Mouse (Mus musculus) forebrain, embryonic 14.5 days (tissue): Measurements from ENCODE around the gene Shisal2b. TPM values are rescaled to one million over a fixed set of nuclear protein-coding genes. Genes with fewer than 3 reads are reported as not detected.
"Not testable (repeated sequence)": the region's sequence is repeated elsewhere in the genome, so short reads cannot be mapped to it uniquely, and the experiment has no call there.

Experiments
- ATAC-seq: fragments of 200-750 bp; cut with Nextera tagmentation; 2 replicates; pipeline ENCODE4 v1.8.0; 2017; ENCODE audit warnings: mild to moderate bottlenecking, moderate library complexity
- DNase-seq: peaks from one replicate; pipeline ENCODE4 v3.0.0-alpha.2; 2015; ENCODE audit warnings: low spot score
- H3K27ac ChIP-seq: fragments of 300-500 bp; sonication (generic); 2 replicates; pipeline ENCODE4 v1.5.1; 2014; ENCODE audit warnings: low read depth, mild to moderate bottlenecking, control low read depth, low read length, moderate library complexity
- H3K27me3 ChIP-seq: fragments of 300-500 bp; sonication (generic); replicated peaks from 2 replicates; pipeline ENCODE4 v1.6.1; 2014; ENCODE audit warnings: low read length, control low read depth, mixed read lengths; ENCODE audit not compliant: control insufficient read depth, insufficient read depth
- H3K36me3 ChIP-seq: fragments of 300-500 bp; sonication (generic); 2 replicates; pipeline ENCODE4 v1.6.1; 2014; ENCODE audit warnings: low read length, control low read depth; ENCODE audit not compliant: control insufficient read depth, insufficient read depth
- H3K4me1 ChIP-seq: fragments of 300-500 bp; sonication (generic); 2 replicates; pipeline ENCODE4 v1.6.1; 2014; ENCODE audit warnings: antibody characterized with exemption, low read length, control low read depth; ENCODE audit not compliant: control insufficient read depth, insufficient read depth
- H3K4me2 ChIP-seq: fragments of 300-500 bp; sonication (generic); 2 replicates; pipeline ENCODE4 v1.6.1; 2014; ENCODE audit warnings: mild to moderate bottlenecking, control low read depth, low read length
- H3K4me3 ChIP-seq: fragments of 300-500 bp; sonication (generic); 2 replicates; pipeline ENCODE4 v1.5.1; 2014; ENCODE audit warnings: low read depth, low read length, control low read depth
- H3K9ac ChIP-seq: fragments of 300-500 bp; sonication (generic); 2 replicates; pipeline ENCODE4 v1.6.1; 2014; ENCODE audit warnings: mild to moderate bottlenecking, low read length, control low read depth, moderate library complexity
- H3K9me3 ChIP-seq: fragments of 300-500 bp; sonication (generic); replicated peaks from 2 replicates; pipeline ENCODE4 v1.6.1; 2016; ENCODE audit warnings: low read length, control low read depth, mixed read lengths; ENCODE audit not compliant: control insufficient read depth
- WGBS: fragments of 180-500 bp; shearing (Covaris S2); extraction: QIAGEN DNeasy Blood & Tissue Kit; methylation state at CpG from one replicate; pipeline ENCODE4 v1.1.7; 2014; 5-methylcytosine and 5-hydroxymethylcytosine counted together
- polyA plus RNA-seq: library from polyadenylated mRNA; unstranded; fragments of >200 nt; fragmentation: Nextera tagmentation; extraction: Ambion mirVana; gene quantifications from 2 replicates; pipeline ENCODE4 v1.2.1, GENCODE M21; 2014

Shisal2b gene
- polyA plus RNA-seq = 0.52 and 0.62 TPM in 2 replicates

- Histone ChIP-seq H3K9ac (peak within 1 kb of the TSS; percentile 69), H3K27me3 (no peaks in the 10 kb centered on the region), H3K4me1 (no peaks in the 10 kb centered on the region), H3K4me2 (peak within 1 kb of the TSS; percentile 94), H3K27ac (no peak within 1 kb of the TSS), H3K9me3 (no peaks in the 10 kb centered on the region), H3K36me3 (no peaks in the 10 kb centered on the region), H3K4me3 (peak within 1 kb of the TSS; percentile 44)
- peak; percentile 71 for DNase-seq
- ATAC-seq = peak; percentile 91
- WGBS = 4% methylated on average over 31 of the region's 38 CpGs
Observed at GRCm38 (mm10) chr13:104863127-104863979, at the start of gene Shisal2b. Gene Shisal2b (minus strand): TSS chr13:104863893.

GRCm38 (mm10) chr13:104911626-104912025 lies 47.9 kb upstream of the Shisal2b start:
- not testable (repeated sequence) for H3K9me3 ChIP-seq, H3K27ac ChIP-seq, ATAC-seq, H3K4me3 ChIP-seq, DNase-seq, H3K4me2 ChIP-seq, H3K27me3 ChIP-seq, H3K4me1 ChIP-seq, H3K9ac ChIP-seq, H3K36me3 ChIP-seq
- 29% methylated on average over 5 of the region's 5 CpGs for WGBS

GRCm38 (mm10) chr13:104911006-104911405 lies 47.3 kb upstream of the Shisal2b start:
- ATAC-seq, H3K4me1 ChIP-seq: not testable (repeated sequence)
- WGBS = 96% methylated on average over 1 of the region's 1 CpGs

GRCm38 (mm10) chr13:104908691-104909090 lies 45.0 kb upstream of the Shisal2b start:
- no peaks in the 10 kb centered on the region for H3K36me3 ChIP-seq
- H3K4me2 ChIP-seq = no peak overlapping the region
- H3K9me3 ChIP-seq = no peaks in the 10 kb centered on the region
- H3K27me3 ChIP-seq = no peaks in the 10 kb centered on the region
- 26% methylated on average over 7 of the region's 7 CpGs for WGBS
- no peaks in the 10 kb centered on the region for H3K4me1 ChIP-seq
- H3K27ac ChIP-seq = no peak overlapping the region
- DNase-seq = no peak
- no peak for ATAC-seq
- H3K4me3 ChIP-seq = no peak overlapping the region
- no peak overlapping the region for H3K9ac ChIP-seq

More at GRCm38 (mm10) chr13:104911006-104911405, 47.3 kb upstream of the Shisal2b start:
- not testable (repeated sequence) for H3K27ac ChIP-seq, DNase-seq, H3K36me3 ChIP-seq, H3K4me3 ChIP-seq, H3K4me2 ChIP-seq, H3K9ac ChIP-seq, H3K9me3 ChIP-seq, H3K27me3 ChIP-seq

DNA sequence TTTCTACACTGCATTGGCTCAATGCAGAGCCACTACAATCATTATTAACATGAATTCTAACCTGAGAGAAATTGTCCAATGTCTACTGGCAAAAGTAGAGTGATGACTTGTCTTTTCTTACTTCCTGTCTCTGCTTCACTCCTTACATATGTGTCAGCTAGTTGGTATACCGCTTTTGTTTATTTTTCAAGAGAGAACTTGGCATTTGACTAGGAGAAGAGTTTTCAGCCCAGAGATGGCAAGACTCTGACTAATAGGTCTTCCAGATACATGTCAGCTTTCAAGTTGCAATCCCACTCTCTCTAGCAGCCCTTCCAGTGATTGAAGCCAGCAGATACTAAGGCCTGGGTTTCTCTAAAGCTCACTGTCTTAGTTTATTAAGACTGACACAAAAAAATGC lies 31.1 kb upstream of the Shisal2b start:
- WGBS = 100% methylated on average over 1 of the region's 1 CpGs
- Histone ChIP-seq H3K27me3 (no peaks in the 10 kb centered on the region), H3K9ac (no peak overlapping the region), H3K9me3 (no peaks in the 10 kb centered on the region), H3K27ac (no peak overlapping the region), H3K36me3 (no peaks in the 10 kb centered on the region), H3K4me1 (no peaks in the 10 kb centered on the region), H3K4me2 (no peak overlapping the region), H3K4me3 (no peak overlapping the region)
- DNase-seq = no peak
- no peak for ATAC-seq

DNA sequence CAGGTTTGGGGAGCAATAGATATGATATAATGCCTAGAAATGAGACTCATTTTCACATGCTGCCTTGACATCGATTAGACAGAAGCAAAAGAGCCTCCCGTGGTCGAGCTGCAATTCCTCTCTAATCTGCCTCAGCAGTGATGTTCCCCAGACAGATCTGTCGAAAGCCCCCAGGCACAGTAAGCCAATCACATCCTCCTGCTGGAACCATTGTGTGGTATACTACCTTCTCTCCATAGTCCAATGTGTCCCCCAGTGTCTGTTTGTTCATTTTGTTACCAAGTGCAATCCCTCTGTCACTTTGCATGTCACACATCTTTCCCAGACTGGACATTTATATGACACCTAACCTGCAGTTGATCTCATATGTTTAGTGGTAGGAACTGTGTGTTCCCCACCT lies 28.6 kb upstream of the Shisal2b start:
- H3K27ac ChIP-seq = no peak overlapping the region
- ATAC-seq (no peak), DNase-seq (no peak)
- H3K4me1 ChIP-seq = no peaks in the 10 kb centered on the region
- H3K36me3 ChIP-seq = no peaks in the 10 kb centered on the region
- 81% methylated on average over 4 of the region's 4 CpGs for WGBS
- H3K27me3 ChIP-seq = no peaks in the 10 kb centered on the region
- H3K4me3 ChIP-seq = no peak overlapping the region
- H3K9me3 ChIP-seq = no peaks in the 10 kb centered on the region
- no peak overlapping the region for H3K4me2 ChIP-seq
- H3K9ac ChIP-seq = no peak overlapping the region

- Histone ChIP-seq H3K9ac (no peak overlapping the region), H3K4me1 (no peaks in the 10 kb centered on the region), H3K27ac (no peak overlapping the region), H3K4me2 (no peak overlapping the region), H3K36me3 (no peaks in the 10 kb centered on the region), H3K4me3 (no peak overlapping the region), H3K27me3 (no peaks in the 10 kb centered on the region), H3K9me3 (no peaks in the 10 kb centered on the region)
- DNase-seq = no peak
- no peak for ATAC-seq
- 81% methylated on average over 8 of the region's 8 CpGs for WGBS
Observed at GRCm38 (mm10) chr13:104886308-104887032, 22.8 kb upstream of the Shisal2b start.

GRCm38 (mm10) chr13:104883566-104884249 lies 20.0 kb upstream of the Shisal2b start:
- peak; percentile 77; the same call in 1 of the 2 replicates for ATAC-seq
- Histone ChIP-seq H3K9ac (no peak overlapping the region), H3K27ac (no peak overlapping the region), H3K4me1 (no peaks in the 10 kb centered on the region), H3K9me3 (no peaks in the 10 kb centered on the region), H3K36me3 (no peaks in the 10 kb centered on the region), H3K4me2 (no peak overlapping the region), H3K4me3 (no peak overlapping the region), H3K27me3 (no peaks in the 10 kb centered on the region)
- DNase-seq = peak; percentile 31
- WGBS = 10% methylated on average over 15 of the region's 16 CpGs
